Mouse (Mus musculus): ENCODE measurements at regions not wholly inside any gene's neighbourhood (a gene's known extent, or its start where the extent isn't known, plus 50 kb on each side); places are given as distances from the start of the nearest gene placed in this dataset.
A peak's percentile ranks its signal among the peaks of the same experiment; 100 is the strongest.

- Histone ChIP-seq H3K27ac (no peak overlapping the region), H3K9me3 (ENCODE audit: control insufficient read depth, low read length) (no peaks in the 10 kb centered on the region), H3K4me3 (replicated peaks; ENCODE audit: low read length) (no peak overlapping the region), H3K27me3 (ENCODE audit: control insufficient read depth, insufficient read depth, low read length) (no peaks in the 10 kb centered on the region), H3K36me3 (replicated peaks; ENCODE audit: control insufficient read depth, insufficient read depth) (no peaks in the 10 kb centered on the region), H3K4me1 (replicated peaks; ENCODE audit: control insufficient read depth, insufficient read depth, low read length) (no peaks in the 10 kb centered on the region), H3K9ac (no peak overlapping the region), H3K4me2 (replicated peaks) (no peak overlapping the region)
- WGBS: 79% methylated on average over 7 of the region's 7 CpGs
- ATAC-seq (ENCODE audit: low FRiP score) (no peak), DNase-seq (ENCODE audit: low spot score) (no peak)
Measured at GRCm38 (mm10) chr6:147199955-147200354, 64.0 kb downstream of the Pthlh start.

GRCm38 (mm10) chr6:147199411-147199810, 64.6 kb downstream of the Pthlh start:
- no peak overlapping the region for H3K4me3 ChIP-seq (replicated peaks; ENCODE audit: low read length)
- H3K27me3 ChIP-seq (ENCODE audit: control insufficient read depth, insufficient read depth, low read length): no peaks in the 10 kb centered on the region
- no peak overlapping the region for H3K27ac ChIP-seq
- H3K9me3 ChIP-seq (ENCODE audit: control insufficient read depth, low read length): no peaks in the 10 kb centered on the region
- ATAC-seq (ENCODE audit: low FRiP score): no peak
- no peaks in the 10 kb centered on the region for H3K4me1 ChIP-seq (replicated peaks; ENCODE audit: control insufficient read depth, insufficient read depth, low read length)
- no peak overlapping the region for H3K9ac ChIP-seq
- no peak for DNase-seq (ENCODE audit: low spot score)
- H3K36me3 ChIP-seq (replicated peaks; ENCODE audit: control insufficient read depth, insufficient read depth): no peaks in the 10 kb centered on the region
- no peak overlapping the region for H3K4me2 ChIP-seq (replicated peaks)

- Histone ChIP-seq H3K27ac (no peak overlapping the region), H3K9ac (no peak overlapping the region), H3K27me3 (ENCODE audit: control insufficient read depth, insufficient read depth, low read length) (no peaks in the 10 kb centered on the region), H3K4me2 (replicated peaks) (no peak overlapping the region), H3K36me3 (replicated peaks; ENCODE audit: control insufficient read depth, insufficient read depth) (no peaks in the 10 kb centered on the region), H3K9me3 (ENCODE audit: control insufficient read depth, low read length) (no peaks in the 10 kb centered on the region), H3K4me1 (replicated peaks; ENCODE audit: control insufficient read depth, insufficient read depth, low read length) (no peaks in the 10 kb centered on the region), H3K4me3 (replicated peaks; ENCODE audit: low read length) (no peak overlapping the region)
- DNase-seq (ENCODE audit: low spot score) (no peak), ATAC-seq (ENCODE audit: low FRiP score) (peak; percentile 43; the same call in 1 of the 2 replicates)
- 62% methylated on average over 4 of the region's 4 CpGs for WGBS
Measured at GRCm38 (mm10) chr6:147196432-147196831, 67.6 kb downstream of the Pthlh start.

GRCm38 (mm10) chr6:147195277-147195676, 68.7 kb downstream of the Pthlh start:
- H3K27ac ChIP-seq: no peak overlapping the region
- DNase-seq (ENCODE audit: low spot score): no peak
- no peaks in the 10 kb centered on the region for H3K27me3 ChIP-seq (ENCODE audit: control insufficient read depth, insufficient read depth, low read length)
- H3K36me3 ChIP-seq (replicated peaks; ENCODE audit: control insufficient read depth, insufficient read depth): no peaks in the 10 kb centered on the region
- WGBS: 80% methylated on average over 4 of the region's 4 CpGs
- H3K9ac ChIP-seq: no peak overlapping the region
- no peaks in the 10 kb centered on the region for H3K9me3 ChIP-seq (ENCODE audit: control insufficient read depth, low read length)
- no peak overlapping the region for H3K4me2 ChIP-seq (replicated peaks)
- H3K4me1 ChIP-seq (replicated peaks; ENCODE audit: control insufficient read depth, insufficient read depth, low read length): no peaks in the 10 kb centered on the region
- no peak overlapping the region for H3K4me3 ChIP-seq (replicated peaks; ENCODE audit: low read length)
- no peak for ATAC-seq (ENCODE audit: low FRiP score)

GRCm38 (mm10) chr6:147187710-147188109, 76.3 kb downstream of the Pthlh start:
- H3K36me3 ChIP-seq (replicated peaks; ENCODE audit: control insufficient read depth, insufficient read depth): no peaks in the 10 kb centered on the region
- ATAC-seq (ENCODE audit: low FRiP score): no peak
- WGBS: 59% methylated on average over 5 of the region's 5 CpGs

GRCm38 (mm10) chr6:147178276-147178675, 85.7 kb downstream of the Pthlh start:
- WGBS: 82% methylated on average over 7 of the region's 7 CpGs
- ATAC-seq (ENCODE audit: low FRiP score): no peak

More at GRCm38 (mm10) chr6:147187710-147188109, 76.3 kb downstream of the Pthlh start:
- Histone ChIP-seq H3K27ac (no peak overlapping the region), H3K27me3 (ENCODE audit: control insufficient read depth, insufficient read depth, low read length) (no peaks in the 10 kb centered on the region), H3K9ac (no peak overlapping the region), H3K4me2 (replicated peaks) (no peak overlapping the region), H3K4me1 (replicated peaks; ENCODE audit: control insufficient read depth, insufficient read depth, low read length) (no peaks in the 10 kb centered on the region), H3K4me3 (replicated peaks; ENCODE audit: low read length) (no peak overlapping the region), H3K9me3 (ENCODE audit: control insufficient read depth, low read length) (no peaks in the 10 kb centered on the region)
- DNase-seq (ENCODE audit: low spot score): no peak

GRCm38 (mm10) chr6:147176176-147176575, 85.0 kb downstream of the Klhl42 start:
- H3K9me3 ChIP-seq (ENCODE audit: control insufficient read depth, low read length): no peaks in the 10 kb centered on the region
- H3K4me2 ChIP-seq (replicated peaks): no peak overlapping the region
- no peaks in the 10 kb centered on the region for H3K27me3 ChIP-seq (ENCODE audit: control insufficient read depth, insufficient read depth, low read length)
- no peak overlapping the region for H3K4me3 ChIP-seq (replicated peaks; ENCODE audit: low read length)
- no peak overlapping the region for H3K9ac ChIP-seq
- H3K36me3 ChIP-seq (replicated peaks; ENCODE audit: control insufficient read depth, insufficient read depth): no peaks in the 10 kb centered on the region
- ATAC-seq (ENCODE audit: low FRiP score) (no peak), DNase-seq (ENCODE audit: low spot score) (no peak)
- H3K27ac ChIP-seq: no peak overlapping the region
- WGBS: 67% methylated on average over 1 of the region's 1 CpGs
- no peaks in the 10 kb centered on the region for H3K4me1 ChIP-seq (replicated peaks; ENCODE audit: control insufficient read depth, insufficient read depth, low read length)

More at GRCm38 (mm10) chr6:147178276-147178675, 85.7 kb downstream of the Pthlh start:
- Histone ChIP-seq H3K4me3 (replicated peaks; ENCODE audit: low read length) (no peak overlapping the region), H3K27me3 (ENCODE audit: control insufficient read depth, insufficient read depth, low read length) (no peaks in the 10 kb centered on the region), H3K4me1 (replicated peaks; ENCODE audit: control insufficient read depth, insufficient read depth, low read length) (no peaks in the 10 kb centered on the region), H3K9me3 (ENCODE audit: control insufficient read depth, low read length) (no peaks in the 10 kb centered on the region), H3K27ac (no peak overlapping the region), H3K9ac (no peak overlapping the region), H3K4me2 (replicated peaks) (no peak overlapping the region), H3K36me3 (replicated peaks; ENCODE audit: control insufficient read depth, insufficient read depth) (no peaks in the 10 kb centered on the region)
- no peak for DNase-seq (ENCODE audit: low spot score)
